Mouse (Mus musculus): Measurements from ENCODE around the gene Mt1. TPM values are rescaled to one million over a fixed set of nuclear protein-coding genes. Genes with fewer than 3 reads are reported as not detected.

The Mt1 gene
- polyA plus RNA-seq (2014; fragmentation: Illumina TruSeq; extraction: RNeasy Lipid Tissue Mini Kit (QIAGEN cat#74804); ENCODE audit: low read depth, low replicate concordance) = 26.5 TPM

GRCm38 (mm10) chr8:94178857-94179712 is at the start of gene Mt1:
TSS of gene Mt1 (plus strand) at chr8:94179082.

DNA sequence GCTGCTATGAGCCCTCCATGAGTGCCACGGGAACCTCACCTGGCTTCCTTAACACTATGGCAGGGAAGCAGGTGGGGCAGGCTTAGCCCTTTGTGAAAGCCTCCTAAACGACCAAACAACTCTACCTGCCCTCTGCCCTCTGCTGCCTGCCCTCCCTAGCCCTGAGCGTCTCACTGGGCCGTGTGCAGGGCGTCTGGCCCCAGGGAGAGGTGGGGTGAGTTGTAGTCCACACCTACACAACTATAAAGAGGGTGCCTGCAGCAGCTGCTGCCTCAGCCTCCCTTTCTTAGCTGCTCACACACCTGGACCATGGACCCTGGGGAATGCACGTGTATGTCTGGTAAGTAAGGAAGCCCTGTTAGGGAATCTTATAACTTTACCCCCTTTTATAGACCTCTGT is 41.9 kb upstream of the Mt1 start, which contains the start of gene Mt4:
Mt4 (plus strand) TSS at position 265 of the 400 bp plus-strand sequence.

DNA sequence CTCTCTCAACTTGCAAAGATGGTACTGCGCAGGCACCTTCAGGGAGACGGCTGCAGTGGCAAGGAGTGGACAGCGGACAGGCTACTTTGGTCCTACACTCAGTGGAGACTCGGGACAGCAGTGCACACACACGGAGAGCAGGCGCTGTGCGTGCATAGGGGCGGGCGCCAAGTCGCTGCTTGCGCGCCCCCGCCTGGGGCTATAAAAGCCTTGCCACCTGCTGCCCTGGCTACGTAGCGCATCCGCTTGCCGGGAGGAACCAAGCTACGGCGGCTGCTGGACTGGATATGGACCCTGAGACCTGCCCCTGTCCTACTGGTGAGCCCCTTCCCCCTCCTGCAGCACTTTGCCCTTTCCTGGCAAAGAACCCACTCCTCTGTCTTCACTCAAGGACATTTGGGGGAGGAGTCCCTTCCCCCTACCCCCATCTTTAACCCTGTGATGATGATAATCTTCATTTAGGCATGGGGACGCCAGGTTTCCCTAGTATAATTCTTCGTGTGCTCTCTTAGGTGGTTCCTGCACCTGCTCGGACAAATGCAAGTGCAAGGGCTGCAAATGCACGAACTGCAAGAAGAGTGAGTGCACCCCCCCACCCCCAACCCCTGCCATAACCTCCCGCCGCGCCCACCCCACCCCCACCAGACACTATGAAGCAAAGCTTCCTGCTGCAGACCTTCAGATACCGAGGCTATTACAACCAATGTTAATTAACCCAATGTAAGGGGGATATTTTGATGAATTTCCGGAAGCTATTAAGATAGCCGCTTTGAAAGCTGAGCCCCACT is 26.2 kb upstream of the Mt1 start, which contains the start of gene Mt3:
Mt3 (plus strand) TSS at position 95 of the 788 bp plus-strand sequence.

DNA sequence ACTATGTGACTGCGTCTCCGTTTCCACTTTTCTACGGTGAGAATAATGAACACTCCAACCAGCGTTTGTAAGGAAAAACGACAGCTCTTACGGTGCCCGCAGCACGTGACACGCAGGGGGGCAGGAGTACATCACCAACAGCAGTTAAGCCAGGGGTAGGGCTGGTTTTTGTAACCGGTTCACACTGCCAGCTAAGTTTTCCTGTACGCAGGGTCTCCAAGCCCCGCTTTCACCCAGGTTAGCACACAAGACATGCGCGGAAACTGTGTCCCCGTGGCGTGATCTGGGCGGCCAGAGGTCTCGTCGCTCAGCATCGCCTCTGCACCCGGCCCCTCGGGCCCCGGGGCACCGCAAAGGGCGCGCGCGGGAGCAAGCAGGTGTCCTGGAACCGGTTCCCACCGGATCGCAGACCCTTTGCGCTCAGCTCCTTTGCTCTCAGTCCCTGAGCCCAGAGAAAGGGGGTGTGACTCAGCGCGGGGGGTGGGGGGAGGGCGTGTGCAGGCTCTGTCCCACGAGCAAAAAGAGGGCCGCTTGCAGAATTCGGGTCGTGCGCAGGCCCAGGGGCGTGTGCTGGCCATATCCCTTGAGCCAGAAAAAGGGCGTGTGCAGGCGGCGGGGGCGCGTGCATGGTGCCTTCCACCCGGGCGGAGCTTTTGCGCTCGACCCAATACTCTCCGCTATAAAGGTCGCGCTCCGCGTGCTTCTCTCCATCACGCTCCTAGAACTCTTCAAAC is 6.6 kb upstream of the Mt1 start, which contains the start of gene Mt2:
Mt2 (plus strand) TSS at position 590 of the 734 bp plus-strand sequence.

DNA sequence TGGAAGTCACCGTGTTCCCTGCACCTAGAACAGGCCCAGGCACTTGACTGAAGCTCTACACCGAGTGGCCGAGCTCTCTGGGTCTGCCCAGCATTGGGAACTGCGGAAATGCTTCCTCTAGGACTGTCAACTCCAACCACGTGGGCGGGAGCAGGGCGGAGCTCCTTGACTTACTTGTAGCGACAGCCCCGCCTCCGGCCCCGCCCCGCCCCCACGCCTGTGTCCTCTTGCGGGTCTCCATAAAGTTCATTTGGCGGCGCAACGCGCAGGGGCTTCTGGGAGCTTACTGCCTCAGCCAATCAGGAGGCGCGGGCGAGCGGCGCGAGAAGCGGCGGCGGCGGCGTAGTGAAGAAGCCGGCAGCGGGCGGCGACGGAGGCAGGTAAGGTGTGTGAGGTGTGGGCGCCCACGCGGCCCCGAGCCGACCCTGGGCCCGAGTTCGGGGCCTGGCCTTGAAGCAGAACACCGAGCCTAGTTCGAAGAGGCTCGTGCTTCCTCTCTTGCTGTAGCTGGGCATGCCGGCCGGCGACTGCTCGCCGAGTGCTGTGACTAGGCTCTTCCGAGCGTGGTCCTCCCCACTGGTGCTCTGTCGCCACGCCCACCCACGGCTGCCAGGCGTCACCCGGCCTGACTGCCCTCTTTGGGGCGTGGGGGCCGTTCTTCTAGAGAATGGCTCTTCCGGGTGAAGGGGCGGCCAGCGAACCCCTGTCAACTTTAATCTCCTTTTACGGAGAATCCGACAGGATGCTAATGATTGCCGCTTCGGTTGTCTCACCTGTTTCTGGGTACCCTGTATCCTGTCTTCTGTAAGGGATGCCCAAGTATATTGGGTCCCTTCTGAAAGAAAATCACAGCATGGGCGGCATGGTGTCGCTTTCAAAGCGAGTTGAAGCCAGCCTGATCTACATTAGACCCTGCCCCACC is 35.6 kb downstream of the Mt1 start, which contains the start of gene Nup93:
Nup93 (plus strand) TSS at position 313 of the 922 bp plus-strand sequence.

Other genes with a start within 250 kb of the Mt1 start
- 100 TPM for gene Amfr, start 166.2 kb upstream of the Mt1 start, polyA plus RNA-seq (2014; fragmentation: Illumina TruSeq; extraction: RNeasy Lipid Tissue Mini Kit (QIAGEN cat#74804); ENCODE audit: low read depth, low replicate concordance)
- 224 TPM for gene Nudt21, start 142.1 kb upstream of the Mt1 start, polyA plus RNA-seq (2014; fragmentation: Illumina TruSeq; extraction: RNeasy Lipid Tissue Mini Kit (QIAGEN cat#74804); ENCODE audit: low read depth, low replicate concordance)
- 16.9 TPM for gene Ogfod1, start 141.9 kb upstream of the Mt1 start, polyA plus RNA-seq (2014; fragmentation: Illumina TruSeq; extraction: RNeasy Lipid Tissue Mini Kit (QIAGEN cat#74804); ENCODE audit: low read depth, low replicate concordance)
- 21.2 TPM for gene Bbs2, start 80.2 kb upstream of the Mt1 start, polyA plus RNA-seq (2014; fragmentation: Illumina TruSeq; extraction: RNeasy Lipid Tissue Mini Kit (QIAGEN cat#74804); ENCODE audit: low read depth, low replicate concordance)
- gene Mt4, start 41.9 kb upstream of the Mt1 start, polyA plus RNA-seq (2014; fragmentation: Illumina TruSeq; extraction: RNeasy Lipid Tissue Mini Kit (QIAGEN cat#74804); ENCODE audit: low read depth, low replicate concordance) = not detected
- not detected for gene Mt3, start 26.5 kb upstream of the Mt1 start, polyA plus RNA-seq (2014; fragmentation: Illumina TruSeq; extraction: RNeasy Lipid Tissue Mini Kit (QIAGEN cat#74804); ENCODE audit: low read depth, low replicate concordance)
- 42.6 TPM for gene Mt2, start 6.4 kb upstream of the Mt1 start, polyA plus RNA-seq (2014; fragmentation: Illumina TruSeq; extraction: RNeasy Lipid Tissue Mini Kit (QIAGEN cat#74804); ENCODE audit: low read depth, low replicate concordance)
- gene Nup93, start 35.5 kb downstream of the Mt1 start, polyA plus RNA-seq (2014; fragmentation: Illumina TruSeq; extraction: RNeasy Lipid Tissue Mini Kit (QIAGEN cat#74804); ENCODE audit: low read depth, low replicate concordance) = 23.6 TPM
- gene Slc12a3, start 150.1 kb downstream of the Mt1 start, polyA plus RNA-seq (2014; fragmentation: Illumina TruSeq; extraction: RNeasy Lipid Tissue Mini Kit (QIAGEN cat#74804); ENCODE audit: low read depth, low replicate concordance) = 0.66 TPM
- gene Herpud1, start 207.4 kb downstream of the Mt1 start, polyA plus RNA-seq (2014; fragmentation: Illumina TruSeq; extraction: RNeasy Lipid Tissue Mini Kit (QIAGEN cat#74804); ENCODE audit: low read depth, low replicate concordance) = 100 TPM

All from testis, adult 10 weeks (tissue).